Mouse (Mus musculus) kidney, embryonic 15.5 days (tissue): ENCODE measurements around the gene Arsa. TPM values are rescaled to one million over a fixed set of nuclear protein-coding genes. Genes with fewer than 3 reads are reported as not detected.

Experiments
- ATAC-seq: fragments of 200-750 bp; cut with Nextera tagmentation; replicated peaks from 2 replicates; pipeline ENCODE4 v1.8.0; 2017; ENCODE audit warnings: moderate TSS enrichment; ENCODE audit not compliant: low FRiP score
- H3K27ac ChIP-seq: fragments of 300-500 bp; sonication (generic); 2 replicates; pipeline ENCODE4 v1.5.1; 2015; ENCODE audit warnings: mild to moderate bottlenecking, inconsistent platforms
- H3K27me3 ChIP-seq: fragments of 300-500 bp; sonication (generic); 2 replicates; pipeline ENCODE4 v1.6.1; 2015; ENCODE audit warnings: inconsistent platforms
- H3K36me3 ChIP-seq: fragments of 300-500 bp; sonication (generic); 2 replicates; pipeline ENCODE4 v1.6.1; 2015; ENCODE audit warnings: inconsistent platforms
- H3K4me1 ChIP-seq: fragments of 300-500 bp; sonication (generic); 2 replicates; pipeline ENCODE4 v1.6.1; 2015; ENCODE audit warnings: inconsistent platforms
- H3K4me2 ChIP-seq: fragments of 300-500 bp; sonication (generic); 2 replicates; pipeline ENCODE4 v1.6.1; 2015; ENCODE audit warnings: moderate library complexity, mild to moderate bottlenecking, inconsistent platforms
- H3K4me3 ChIP-seq: fragments of 300-500 bp; sonication (generic); replicated peaks from 2 replicates; pipeline ENCODE4 v1.5.1; 2015; ENCODE audit warnings: mild to moderate bottlenecking, inconsistent platforms
- H3K9ac ChIP-seq: fragments of 300-500 bp; sonication (generic); 2 replicates; pipeline ENCODE4 v1.6.1; 2015; ENCODE audit warnings: mild to moderate bottlenecking, inconsistent platforms
- H3K9me3 ChIP-seq: fragments of 300-500 bp; sonication (generic); replicated peaks from 2 replicates; pipeline ENCODE4 v1.6.1; 2016; ENCODE audit warnings: inconsistent platforms
- WGBS: fragments of 180-500 bp; shearing (Covaris S2); methylation state at CpG from one replicate; pipeline ENCODE4 v1.1.7; 2015; ENCODE audit warnings: mixed read lengths; 5-methylcytosine and 5-hydroxymethylcytosine counted together
- polyA plus RNA-seq: library from polyadenylated mRNA; unstranded; fragments of >200 nt; fragmentation: Nextera tagmentation; extraction: Ambion mirVana; gene quantifications from 2 replicates; pipeline ENCODE4 v1.2.1, GENCODE M21; 2015

Arsa gene
- polyA plus RNA-seq, 1 experiment from 2014 or later: 18.7 TPM

GRCm38 (mm10) chr15:89504838-89505237, 27.6 kb upstream of the Arsa start:
- 0 out of 2 replicates have a peak, but pooled peaks cover 6% of the 10 kb centered on the region for H3K36me3 ChIP-seq
- H3K9me3 ChIP-seq: no peaks in the 10 kb centered on the region
- WGBS: 92% methylated on average over 9 of the region's 9 CpGs
- H3K27ac ChIP-seq: no peak overlapping the region
- H3K9ac ChIP-seq: no peak overlapping the region
- H3K4me2 ChIP-seq: no peak overlapping the region
- peaks cover 9% of the 10 kb centered on the region for H3K4me1 ChIP-seq
- ATAC-seq: no peak
- peaks cover 16% of the 10 kb centered on the region for H3K27me3 ChIP-seq
- no peak overlapping the region for H3K4me3 ChIP-seq

GRCm38 (mm10) chr15:89501321-89501720, 24.1 kb upstream of the Arsa start:
- peaks cover 38% of the 10 kb centered on the region for H3K27me3 ChIP-seq
- peak overlapping the region; percentile 92 for H3K4me2 ChIP-seq
- no peaks in the 10 kb centered on the region for H3K36me3 ChIP-seq
- peaks cover 31% of the 10 kb centered on the region for H3K4me1 ChIP-seq
- no peak overlapping the region for H3K27ac ChIP-seq
- no peak overlapping the region for H3K9ac ChIP-seq
- peak overlapping the region; percentile 62; the same call in 1 of the 2 replicates for H3K4me3 ChIP-seq
- ATAC-seq: no peak
- WGBS: 78% methylated on average over 3 of the region's 3 CpGs
- H3K9me3 ChIP-seq: no peaks in the 10 kb centered on the region

GRCm38 (mm10) chr15:89500221-89500791, 23.1 kb upstream of the Arsa start:
- peak overlapping the region; percentile 69 for H3K9ac ChIP-seq
- no peaks in the 10 kb centered on the region for H3K36me3 ChIP-seq
- peak overlapping the region; percentile 92 for H3K4me2 ChIP-seq
- H3K4me1 ChIP-seq: peaks cover 31% of the 10 kb centered on the region
- WGBS: 2% methylated on average over 34 of the region's 35 CpGs
- H3K4me3 ChIP-seq: peak overlapping the region; percentile 62
- H3K27me3 ChIP-seq: peaks cover 43% of the 10 kb centered on the region
- 0 out of 2 replicates have a peak overlapping the region, but pooled peaks have one; percentile 18 for H3K27ac ChIP-seq
- peak; percentile 63 for ATAC-seq
- H3K9me3 ChIP-seq: no peaks in the 10 kb centered on the region

- peak; percentile 81 for ATAC-seq
- H3K27ac ChIP-seq: 0 out of 2 replicates have a peak overlapping the region, but pooled peaks have one; percentile 18
- H3K9ac ChIP-seq: peak overlapping the region; percentile 69
- H3K4me3 ChIP-seq: peak overlapping the region; percentile 62
- peak overlapping the region; percentile 92 for H3K4me2 ChIP-seq
- no peaks in the 10 kb centered on the region for H3K36me3 ChIP-seq
- H3K9me3 ChIP-seq: no peaks in the 10 kb centered on the region
- under 1% methylated on average over 47 of the region's 60 CpGs for WGBS
- peaks cover 31% of the 10 kb centered on the region for H3K4me1 ChIP-seq
- H3K27me3 ChIP-seq: peaks cover 43% of the 10 kb centered on the region
Observed at GRCm38 (mm10) chr15:89499784-89500220, 22.6 kb upstream of the Arsa start.

- Histone ChIP-seq H3K4me1 (peaks cover 31% of the 10 kb centered on the region), H3K27ac (peak within 1 kb of the TSS; percentile 64), H3K9me3 (no peaks in the 10 kb centered on the region), H3K4me2 (peak within 1 kb of the TSS; percentile 92), H3K27me3 (peaks cover 43% of the 10 kb centered on the region), H3K36me3 (no peaks in the 10 kb centered on the region), H3K9ac (peak within 1 kb of the TSS; percentile 69), H3K4me3 (peak within 1 kb of the TSS; percentile 62)
- under 1% methylated on average over 40 of the region's 72 CpGs for WGBS
- ATAC-seq: peak; percentile 40
Observed at GRCm38 (mm10) chr15:89498961-89499688, 21.9 kb upstream of the Arsa start, which contains the start of gene Shank3. Gene Shank3, plus strand, starts transcription at chr15:89499623.

- 2% methylated on average over 41 of the region's 41 CpGs for WGBS
- Histone ChIP-seq H3K4me2 (peak overlapping the region; percentile 92), H3K9me3 (no peaks in the 10 kb centered on the region), H3K4me1 (peaks cover 31% of the 10 kb centered on the region), H3K4me3 (peak overlapping the region; percentile 62), H3K9ac (peak overlapping the region; percentile 69), H3K36me3 (no peaks in the 10 kb centered on the region), H3K27me3 (peaks cover 43% of the 10 kb centered on the region), H3K27ac (peak overlapping the region; percentile 64)
- ATAC-seq: 0 out of 2 replicates have a peak, but pooled peaks have one; percentile 5
Observed at GRCm38 (mm10) chr15:89498049-89498960, 21.1 kb upstream of the Arsa start.

- Histone ChIP-seq H3K4me3 (peak overlapping the region; percentile 62), H3K27me3 (peaks cover 43% of the 10 kb centered on the region), H3K27ac (peak overlapping the region; percentile 64), H3K4me1 (peaks cover 31% of the 10 kb centered on the region), H3K9ac (no peak overlapping the region), H3K4me2 (0 out of 2 replicates have a peak overlapping the region, but pooled peaks have one; percentile 10), H3K36me3 (no peaks in the 10 kb centered on the region), H3K9me3 (no peaks in the 10 kb centered on the region)
- 24% methylated on average over 4 of the region's 4 CpGs for WGBS
- peak; percentile 8; the same call in 1 of the 2 replicates for ATAC-seq
Observed at GRCm38 (mm10) chr15:89497391-89498048, 20.3 kb upstream of the Arsa start.

GRCm38 (mm10) chr15:89496841-89497240, 19.6 kb upstream of the Arsa start:
- H3K36me3 ChIP-seq: no peaks in the 10 kb centered on the region
- H3K27ac ChIP-seq: peak overlapping the region; percentile 18
- 37% methylated on average over 2 of the region's 2 CpGs for WGBS
- H3K4me2 ChIP-seq: no peak overlapping the region
- no peaks in the 10 kb centered on the region for H3K9me3 ChIP-seq
- no peak overlapping the region for H3K9ac ChIP-seq
- H3K4me1 ChIP-seq: peaks cover 31% of the 10 kb centered on the region
- H3K27me3 ChIP-seq: peaks cover 43% of the 10 kb centered on the region
- ATAC-seq: no peak
- no peak overlapping the region for H3K4me3 ChIP-seq

- no peak overlapping the region for H3K4me2 ChIP-seq
- peaks cover 39% of the 10 kb centered on the region for H3K27me3 ChIP-seq
- no peak for ATAC-seq
- no peaks in the 10 kb centered on the region for H3K9me3 ChIP-seq
- no peak overlapping the region for H3K9ac ChIP-seq
- no peaks in the 10 kb centered on the region for H3K36me3 ChIP-seq
- 67% methylated on average over 4 of the region's 4 CpGs for WGBS
- no peak overlapping the region for H3K27ac ChIP-seq
- H3K4me1 ChIP-seq: peaks cover 31% of the 10 kb centered on the region
- H3K4me3 ChIP-seq: no peak overlapping the region
Observed at GRCm38 (mm10) chr15:89496131-89496530, 18.9 kb upstream of the Arsa start.

- no peak overlapping the region for H3K9ac ChIP-seq
- H3K4me2 ChIP-seq: no peak overlapping the region
- no peak for ATAC-seq
- H3K27ac ChIP-seq: no peak overlapping the region
- H3K4me3 ChIP-seq: no peak overlapping the region
- peaks cover 28% of the 10 kb centered on the region for H3K27me3 ChIP-seq
- no peaks in the 10 kb centered on the region for H3K36me3 ChIP-seq
- no peaks in the 10 kb centered on the region for H3K9me3 ChIP-seq
- WGBS: 78% methylated on average over 4 of the region's 4 CpGs
- peaks cover 23% of the 10 kb centered on the region for H3K4me1 ChIP-seq
Observed at GRCm38 (mm10) chr15:89494970-89495369, 17.7 kb upstream of the Arsa start.

GRCm38 (mm10) chr15:89488611-89489117, 11.4 kb upstream of the Arsa start:
- H3K36me3 ChIP-seq: no peaks in the 10 kb centered on the region
- WGBS: 42% methylated on average over 14 of the region's 14 CpGs
- H3K4me1 ChIP-seq: no peaks in the 10 kb centered on the region
- H3K4me2 ChIP-seq: no peak overlapping the region
- ATAC-seq: no peak
- H3K4me3 ChIP-seq: no peak overlapping the region
- no peaks in the 10 kb centered on the region for H3K27me3 ChIP-seq
- H3K9ac ChIP-seq: no peak overlapping the region
- H3K9me3 ChIP-seq: no peaks in the 10 kb centered on the region
- H3K27ac ChIP-seq: no peak overlapping the region
